Mouse (Mus musculus): ENCODE measurements around the gene Kcnip1.

Gene Kcnip1

GRCm38 (mm10) chr11:33986525-33986924, 6.4 kb downstream of the Kcnip1 start:
- no peak for DNase-seq (ENCODE audit: low spot score in 2 of 2)

DNA sequence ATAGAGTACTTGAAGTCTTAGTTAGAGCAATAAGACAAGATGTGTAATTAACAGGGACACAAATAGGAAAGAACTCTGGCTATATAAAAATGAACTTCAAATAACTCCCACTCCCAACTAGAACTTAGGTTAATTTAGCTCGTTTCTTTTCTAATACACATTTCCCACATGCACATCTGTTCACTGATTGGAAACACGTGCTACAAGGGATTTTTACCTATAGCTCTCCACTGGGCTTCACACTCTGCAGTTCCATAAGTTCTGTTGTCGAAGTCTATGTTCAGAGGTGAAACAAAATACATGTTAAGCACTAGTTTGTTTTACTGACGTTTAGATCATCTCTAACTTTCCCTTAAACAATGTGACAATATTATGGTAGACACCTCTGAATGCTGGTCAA, 12.8 kb downstream of the Kcnip1 start:
- no peak for DNase-seq (ENCODE audit: low spot score in 2 of 2)

- DNase-seq (ENCODE audit: low spot score in 2 of 2) = no peak
Observed at GRCm38 (mm10) chr11:33975121-33975520, 17.8 kb downstream of the Kcnip1 start.

- no peak for DNase-seq (ENCODE audit: low spot score in 2 of 2)
Observed at GRCm38 (mm10) chr11:33974341-33975040, 18.5 kb downstream of the Kcnip1 start.

- no peak for DNase-seq (ENCODE audit: low spot score in 2 of 2)
Observed at GRCm38 (mm10) chr11:33972114-33972513, 20.8 kb downstream of the Kcnip1 start.

- no peak for DNase-seq (ENCODE audit: low spot score in 2 of 2)
Observed at GRCm38 (mm10) chr11:33969199-33969598, 23.8 kb downstream of the Kcnip1 start.

GRCm38 (mm10) chr11:33967708-33968107, 25.2 kb downstream of the Kcnip1 start:
- no peak for DNase-seq (ENCODE audit: low spot score in 2 of 2)

GRCm38 (mm10) chr11:33965380-33965779, 27.6 kb downstream of the Kcnip1 start:
- DNase-seq (ENCODE audit: low spot score in 2 of 2) = no peak

DNA sequence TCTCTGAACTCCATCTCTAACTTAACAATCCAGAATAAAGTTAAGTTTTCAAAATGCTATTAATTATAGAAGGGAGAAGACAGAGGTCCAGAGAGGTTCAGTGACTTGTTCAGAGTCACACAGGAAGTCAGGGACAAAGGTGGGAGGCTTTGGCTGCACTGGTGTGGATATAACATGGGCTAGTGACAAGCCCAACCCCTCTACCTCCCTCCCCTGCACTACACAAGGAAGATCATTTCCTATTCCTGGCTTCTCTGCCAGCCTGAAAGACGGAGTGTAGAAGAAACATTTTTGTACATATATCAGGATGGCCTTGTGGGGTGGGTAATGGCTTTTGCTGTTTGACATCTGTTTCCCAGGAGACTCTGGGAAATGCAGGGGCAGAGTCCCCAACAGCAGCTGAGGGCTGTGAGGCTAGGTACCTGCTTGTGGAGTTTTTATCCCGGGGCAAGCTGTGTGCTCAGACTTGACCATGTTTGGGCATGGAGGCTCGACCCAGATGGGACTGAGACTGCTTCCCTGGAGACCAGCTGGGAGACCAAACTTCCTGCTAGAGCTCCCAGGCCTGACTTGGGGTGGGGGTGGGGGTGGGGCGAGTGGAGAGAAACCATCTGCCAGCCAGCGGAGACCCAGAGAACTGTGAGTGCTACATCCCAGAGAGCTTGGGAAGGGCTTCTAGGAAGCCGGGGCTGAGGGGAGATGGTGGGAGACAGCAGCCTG, 30.1 kb downstream of the Kcnip1 start, which contains the start of gene Kcnmb1:
TSS of gene Kcnmb1 (plus strand) at position 326 of the 720 bp plus-strand sequence.
- no peak for DNase-seq (ENCODE audit: low spot score in 2 of 2)

GRCm38 (mm10) chr11:33962178-33962577, 30.8 kb downstream of the Kcnip1 start:
- DNase-seq (ENCODE audit: low spot score in 2 of 2) = no peak

GRCm38 (mm10) chr11:33958713-33959112, 34.2 kb downstream of the Kcnip1 start:
- peak in 1 of 2 experiments; percentile 13 for DNase-seq (ENCODE audit: low spot score in 2 of 2)

- no peak for DNase-seq (ENCODE audit: low spot score in 2 of 2)
Observed at GRCm38 (mm10) chr11:33957595-33957994, 35.4 kb downstream of the Kcnip1 start.

DNA sequence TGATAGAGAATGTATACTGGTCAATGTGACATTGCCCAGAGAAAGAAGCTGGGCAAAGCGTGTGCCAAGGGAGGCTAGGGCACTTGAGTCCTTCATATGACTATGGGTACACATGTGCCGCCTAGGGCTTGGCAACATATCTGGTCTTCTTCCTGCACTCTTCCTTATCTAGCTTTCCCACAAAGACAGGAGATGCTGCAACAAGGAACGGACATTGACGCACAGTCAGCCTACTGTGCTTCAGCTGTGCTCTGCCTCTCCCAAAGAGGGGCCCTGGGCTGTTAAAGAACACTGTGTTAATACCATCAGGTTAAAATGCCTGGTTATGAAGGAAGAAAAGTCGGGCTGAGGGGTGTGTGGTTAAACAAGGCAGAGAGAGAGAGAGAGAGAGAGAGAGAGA, 36.3 kb downstream of the Kcnip1 start:
- DNase-seq (ENCODE audit: low spot score in 2 of 2) = no peak

GRCm38 (mm10) chr11:33955982-33956381, 37.0 kb downstream of the Kcnip1 start:
- DNase-seq (ENCODE audit: low spot score in 2 of 2) = no peak

GRCm38 (mm10) chr11:33951684-33952625, 41.0 kb downstream of the Kcnip1 start:
- no peak for DNase-seq (ENCODE audit: low spot score in 2 of 2)

DNA sequence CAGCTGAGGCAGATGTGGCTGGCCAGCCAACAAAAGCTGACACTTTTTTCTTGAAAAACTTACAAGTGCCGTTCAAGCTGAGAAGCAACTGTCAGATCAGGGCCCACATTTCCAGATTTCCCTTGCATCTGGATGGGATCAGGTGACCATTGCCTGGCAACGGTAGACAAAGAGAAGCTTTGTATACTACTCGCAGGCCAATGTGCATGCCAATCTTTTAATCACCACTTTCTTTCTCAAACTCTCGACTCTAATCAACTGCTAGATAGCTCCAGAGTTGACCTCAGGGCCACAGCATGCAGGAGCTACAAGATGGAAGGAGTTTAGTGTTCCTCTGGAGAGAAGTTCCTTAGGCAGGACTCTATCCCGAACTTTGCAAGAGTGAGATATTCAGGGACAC, 41.8 kb downstream of the Kcnip1 start:
- no peak for DNase-seq (ENCODE audit: low spot score in 2 of 2)

DNA sequence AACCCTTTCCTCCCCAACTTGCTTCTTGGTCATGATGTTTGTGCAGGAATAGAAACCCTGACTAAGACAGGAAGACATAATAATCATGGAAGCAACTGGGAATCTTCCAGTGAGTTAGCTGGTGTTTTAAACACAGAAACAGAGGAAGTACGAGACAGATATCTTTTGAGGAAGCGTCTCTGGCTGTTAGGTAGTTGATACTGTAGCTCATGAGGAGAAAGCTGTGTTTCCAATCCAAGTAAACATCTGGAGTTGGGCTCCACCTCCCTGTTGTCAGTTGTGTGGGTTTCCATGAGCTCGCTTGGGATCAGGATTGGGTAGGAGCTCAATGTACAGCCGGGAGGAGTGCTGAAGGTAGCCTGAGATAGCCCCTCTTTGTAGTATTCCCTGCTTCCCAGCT, 46.5 kb downstream of the Kcnip1 start:
- DNase-seq (ENCODE audit: low spot score in 2 of 2) = no peak

DNA sequence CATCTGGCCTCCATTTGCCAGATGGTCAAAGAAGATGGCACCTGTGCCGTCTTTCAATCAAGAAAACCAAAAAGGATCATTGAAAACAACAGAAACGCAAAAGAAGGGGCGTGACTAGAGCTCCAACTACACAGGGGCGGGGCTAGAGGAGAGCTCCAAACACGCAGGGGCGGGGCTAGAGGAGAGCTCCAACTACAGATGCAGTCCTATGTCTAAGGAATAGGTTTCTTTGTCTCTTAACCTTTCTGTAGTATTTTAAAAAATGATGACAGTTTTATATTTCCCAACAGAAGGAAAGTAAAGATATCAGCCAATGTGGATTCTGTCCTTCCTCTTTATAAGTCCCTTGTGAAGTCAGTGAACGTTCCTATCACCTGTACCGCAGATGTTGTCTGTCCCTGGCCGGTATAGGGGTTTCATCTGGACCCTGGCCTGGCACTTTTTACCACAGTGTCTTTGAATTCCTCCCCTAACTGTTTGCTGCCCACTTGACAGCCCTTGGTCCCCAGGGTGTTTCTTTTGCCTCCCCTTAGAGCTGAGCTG, 48.1 kb downstream of the Kcnip1 start:
- DNase-seq (ENCODE audit: low spot score in 2 of 2) = no peak

GRCm38 (mm10) chr11:33944067-33944785, 48.7 kb downstream of the Kcnip1 start:
- DNase-seq (ENCODE audit: low spot score in 2 of 2) = no peak

- DNase-seq (ENCODE audit: low spot score in 2 of 2) = no peak
Observed at GRCm38 (mm10) chr11:33943565-33943964, 49.4 kb downstream of the Kcnip1 start.

GRCm38 (mm10) chr11:33939456-33940113, 53.4 kb downstream of the Kcnip1 start:
- DNase-seq (ENCODE audit: low spot score in 2 of 2) = no peak
